Comparison of ENCODE assay signal across 8 mouse cellular contexts in genomic region chr16:91045511-91045910, GRCm38 (mm10). TPM values are rescaled to one million over a fixed set of nuclear protein-coding genes. Genes with fewer than 3 reads are reported as not detected.
DNase-seq lines count a peak whose midpoint lies in the region; ATAC-seq and TF ChIP-seq lines count a peak whose summit lies in the region.

No protein-coding gene starts in this region.

- peaks cover 12% of the 10 kb centered on the region for H3K36me3 ChIP-seq in forebrain, embryonic 14.5 days (ENCODE audit: control insufficient read depth, insufficient read depth, low read length)
- no peaks in the 10 kb centered on the region for H3K36me3 ChIP-seq in intestine, embryonic 16.5 days (ENCODE audit: control insufficient read depth, insufficient read depth, low read length)

- H3K27ac ChIP-seq in forebrain, embryonic 14.5 days (ENCODE audit: low read depth, low read length): no peak overlapping the region
- no peak overlapping the region for H3K27ac ChIP-seq in intestine, embryonic 16.5 days (ENCODE audit: low read length)

- H3K4me3 ChIP-seq in forebrain, embryonic 14.5 days (ENCODE audit: low read depth, low read length): no peak overlapping the region; the same call in 1 of the 2 replicates
- peak overlapping the region; percentile 95; the same call in 1 of the 2 replicates for H3K4me3 ChIP-seq in intestine, embryonic 16.5 days (ENCODE audit: low read length)

- no peaks in the 10 kb centered on the region for H3K27me3 ChIP-seq in forebrain, embryonic 14.5 days (replicated peaks; ENCODE audit: control insufficient read depth, insufficient read depth, low read length)
- no peaks in the 10 kb centered on the region for H3K27me3 ChIP-seq in intestine, embryonic 16.5 days (replicated peaks; ENCODE audit: control insufficient read depth, insufficient read depth, low read length)

- H3K4me2 ChIP-seq in forebrain, embryonic 14.5 days (ENCODE audit: low read length): peak overlapping the region; percentile 60; the same call in 1 of the 2 replicates
- no peak overlapping the region for H3K4me2 ChIP-seq in intestine, embryonic 16.5 days (ENCODE audit: low read depth, low read length)

- TF ChIP-seq CTCF in brain, embryonic 14.5 days (IDR thresholded peaks at IDR 0.05; ENCODE audit: borderline replicate concordance, extremely low read depth, insufficient read depth, insufficient read length): peak; percentile 47; the same call in 1 of the 2 replicates

- peak; percentile 16 to 35 for DNase-seq in urinary bladder, postnatal 36 days (ENCODE audit: low spot score in 2 of 2)
- no peak for DNase-seq in urinary bladder, postnatal 10 days (ENCODE audit: low spot score)
- DNase-seq in brain, embryonic 14.5 days (ENCODE audit: low read depth): peak; percentile 45
- peak; percentile 44 for DNase-seq in forebrain, embryonic 14.5 days (ENCODE audit: low spot score)
- DNase-seq in lung, adult 18-20 months: peak; percentile 30 to 48
- peak; percentile 59 for DNase-seq in retina, postnatal 1 day

- TF ChIP-seq POLR2A in brain, embryonic 14.5 days (IDR thresholded peaks at IDR 0.05; ENCODE audit: borderline replicate concordance, extremely low read depth, insufficient read depth, insufficient read length, poor library complexity, severe bottlenecking): no peak

- no peak overlapping the region for H3K9ac ChIP-seq in forebrain, embryonic 14.5 days (ENCODE audit: low read length)
- no peak overlapping the region for H3K9ac ChIP-seq in intestine, embryonic 16.5 days (ENCODE audit: low read depth, low read length)

- no peaks in the 10 kb centered on the region for H3K9me3 ChIP-seq in forebrain, embryonic 14.5 days (replicated peaks; ENCODE audit: control insufficient read depth, low read length)
- H3K9me3 ChIP-seq in intestine, embryonic 16.5 days (ENCODE audit: control insufficient read depth, low read length): no peaks in the 10 kb centered on the region

- 61% methylated on average over 8 of the region's 8 CpGs for WGBS in forebrain, embryonic 14.5 days
- WGBS in intestine, embryonic 16.5 days: 61% methylated on average over 8 of the region's 8 CpGs

- ATAC-seq in forebrain, embryonic 14.5 days: no peak
- no peak for ATAC-seq in intestine, embryonic 16.5 days
- no peak for ATAC-seq in megakaryocyte-erythroid progenitor cell, adult 5-6 weeks (replicated peaks; ENCODE audit: low FRiP score, low TSS enrichment, poor library complexity, severe bottlenecking)

- peaks cover 11% of the 10 kb centered on the region for H3K4me1 ChIP-seq in forebrain, embryonic 14.5 days (ENCODE audit: control insufficient read depth, insufficient read depth, low read length)
- peaks cover 3% of the 10 kb centered on the region; the same call in 1 of the 2 replicates for H3K4me1 ChIP-seq in intestine, embryonic 16.5 days (ENCODE audit: control insufficient read depth, insufficient read depth, low read length)

RNA-seq across cellular contexts. Expression of gene Paxbp1, which starts 1.2 kb away (rescaled TPM):
- 148 and 160 TPM in 2 replicates for polyA plus RNA-seq in brain, embryonic 14.5 days (2012; rRNA removed)
- 48.1 and 71.6 TPM in 2 replicates for polyA plus RNA-seq in forebrain, embryonic 14.5 days (2014; fragmentation: Nextera tagmentation; extraction: Ambion mirVana)
- 33.4 and 35.9 TPM in 2 replicates for polyA plus RNA-seq in intestine, embryonic 16.5 days (2015; fragmentation: Nextera tagmentation; extraction: Ambion mirVana)
- 103 and 125 TPM in 2 replicates for total RNA-seq in megakaryocyte-erythroid progenitor cell, adult 5-6 weeks (2014; fragmentation: Nextera tagmentation)
- 85.8 and 94.4 TPM in 2 replicates for total RNA-seq in megakaryocyte-erythroid progenitor cell, adult 5-6 weeks (2017)

RNA-seq across cellular contexts. Expression of gene Synj1, which starts 34.4 kb away (rescaled TPM):
- 66.0 and 90.7 TPM in 2 replicates for polyA plus RNA-seq in brain, embryonic 14.5 days (2012; rRNA removed)
- polyA plus RNA-seq in forebrain, embryonic 14.5 days (2014; fragmentation: Nextera tagmentation; extraction: Ambion mirVana): 29.7 and 44.4 TPM in 2 replicates
- polyA plus RNA-seq in intestine, embryonic 16.5 days (2015; fragmentation: Nextera tagmentation; extraction: Ambion mirVana): 16.5 and 16.9 TPM in 2 replicates
- total RNA-seq in megakaryocyte-erythroid progenitor cell, adult 5-6 weeks (2014; fragmentation: Nextera tagmentation): 38.1 and 48.6 TPM in 2 replicates
- total RNA-seq in megakaryocyte-erythroid progenitor cell, adult 5-6 weeks (2017): 25.4 and 28.7 TPM in 2 replicates

RNA-seq across cellular contexts. Expression of gene 4932438H23Rik, which starts 49.4 kb away (rescaled TPM):
- polyA plus RNA-seq in brain, embryonic 14.5 days (2012; rRNA removed): 0.63 and 0.87 TPM in 2 replicates
- polyA plus RNA-seq in forebrain, embryonic 14.5 days (2014; fragmentation: Nextera tagmentation; extraction: Ambion mirVana): 0.48 and 1.0 TPM in 2 replicates
- 0.17 and 0.22 TPM in 2 replicates for polyA plus RNA-seq in intestine, embryonic 16.5 days (2015; fragmentation: Nextera tagmentation; extraction: Ambion mirVana)
- not detected in 2 replicates for total RNA-seq in megakaryocyte-erythroid progenitor cell, adult 5-6 weeks (2014; fragmentation: Nextera tagmentation)
- total RNA-seq in megakaryocyte-erythroid progenitor cell, adult 5-6 weeks (2017): not detected in 2 replicates
